Mouse (Mus musculus) forebrain, embryonic 16.5 days (tissue): ENCODE results near the gene Olfr339. TPM values are rescaled to one million over a fixed set of nuclear protein-coding genes. Genes with fewer than 3 reads are reported as not detected.
"Not testable (repeated sequence)": the region's sequence is repeated elsewhere in the genome, so short reads cannot be mapped to it uniquely, and the experiment has no call there.

Experiments used
- ATAC-seq: fragments of 200-750 bp; cut with Nextera tagmentation; 2 replicates; pipeline ENCODE4 v1.8.0; 2017; ENCODE audit warnings: mild to moderate bottlenecking, moderate library complexity
- H3K27ac ChIP-seq: fragments of 300-500 bp; sonication (generic); 2 replicates; pipeline ENCODE4 v1.5.1; 2014; ENCODE audit warnings: low read length, control low read depth
- H3K27me3 ChIP-seq: fragments of 300-500 bp; sonication (generic); replicated peaks from 2 replicates; pipeline ENCODE4 v1.6.1; 2014; ENCODE audit warnings: low read length; ENCODE audit not compliant: control insufficient read depth, insufficient read depth
- H3K36me3 ChIP-seq: fragments of 300-500 bp; sonication (generic); 2 replicates; pipeline ENCODE4 v1.6.1; 2014; ENCODE audit not compliant: control insufficient read depth, insufficient read depth
- H3K4me1 ChIP-seq: fragments of 300-500 bp; sonication (generic); replicated peaks from 2 replicates; pipeline ENCODE4 v1.6.1; 2014; ENCODE audit warnings: low read length; ENCODE audit not compliant: control insufficient read depth, insufficient read depth
- H3K4me2 ChIP-seq: fragments of 300-500 bp; sonication (generic); 2 replicates; pipeline ENCODE4 v1.6.1; 2014; ENCODE audit warnings: mild to moderate bottlenecking, low read length, control low read depth
- H3K4me3 ChIP-seq: fragments of 300-500 bp; sonication (generic); replicated peaks from 2 replicates; pipeline ENCODE4 v1.5.1; 2014; ENCODE audit warnings: mild to moderate bottlenecking, low read length, control low read depth
- H3K9ac ChIP-seq: fragments of 300-500 bp; sonication (generic); replicated peaks from 2 replicates; pipeline ENCODE4 v1.6.1; 2014; ENCODE audit warnings: low read depth, low read length, control low read depth
- H3K9me3 ChIP-seq: fragments of 300-500 bp; sonication (generic); 2 replicates; pipeline ENCODE4 v1.6.1; 2016; ENCODE audit warnings: low read length; ENCODE audit not compliant: control insufficient read depth
- WGBS: fragments of 180-500 bp; shearing (Covaris S2); extraction: QIAGEN DNeasy Blood & Tissue Kit; methylation state at CpG from one replicate; pipeline ENCODE4 v1.1.7; 2014; 5-methylcytosine and 5-hydroxymethylcytosine counted together
- polyA plus RNA-seq: library from polyadenylated mRNA; unstranded; fragments of >200 nt; fragmentation: Nextera tagmentation; extraction: Ambion mirVana; gene quantifications from 2 replicates; pipeline ENCODE4 v1.2.1, GENCODE M21; 2015

Olfr339 gene
- polyA plus RNA-seq, result not detected in 2 replicates

GRCm38 (mm10) chr2:36418647-36419046 is at the start of gene Olfr339:
Olfr339 (plus strand) TSS chr2:36418947.
- H3K9me3 ChIP-seq, result peaks cover 3% of the 10 kb centered on the region; the same call in 1 of the 2 replicates
- no peak within 1 kb of the TSS for H3K4me2 ChIP-seq
- no peak for ATAC-seq
- no peak within 1 kb of the TSS for H3K9ac ChIP-seq
- H3K27ac ChIP-seq, result no peak within 1 kb of the TSS
- WGBS, result 88% methylated on average over 3 of the region's 3 CpGs
- H3K4me1 ChIP-seq, result no peaks in the 10 kb centered on the region
- H3K27me3 ChIP-seq, result no peaks in the 10 kb centered on the region
- no peak within 1 kb of the TSS for H3K4me3 ChIP-seq
- H3K36me3 ChIP-seq, result no peaks in the 10 kb centered on the region

- Histone ChIP-seq H3K36me3 (no peaks in the 10 kb centered on the region), H3K27me3 (no peaks in the 10 kb centered on the region), H3K4me2 (no peak within 1 kb of the TSS), H3K4me1 (no peaks in the 10 kb centered on the region), H3K4me3 (no peak within 1 kb of the TSS), H3K9me3 (no peaks in the 10 kb centered on the region; the same call in 1 of the 2 replicates), H3K27ac (no peak within 1 kb of the TSS), H3K9ac (no peak within 1 kb of the TSS)
- no peak for ATAC-seq
Observed at GRCm38 (mm10) chr2:36373219-36373618, 45.5 kb upstream of the Olfr339 start, which contains the start of gene Olfr338. Olfr338 (plus strand) TSS chr2:36373519.

DNA sequence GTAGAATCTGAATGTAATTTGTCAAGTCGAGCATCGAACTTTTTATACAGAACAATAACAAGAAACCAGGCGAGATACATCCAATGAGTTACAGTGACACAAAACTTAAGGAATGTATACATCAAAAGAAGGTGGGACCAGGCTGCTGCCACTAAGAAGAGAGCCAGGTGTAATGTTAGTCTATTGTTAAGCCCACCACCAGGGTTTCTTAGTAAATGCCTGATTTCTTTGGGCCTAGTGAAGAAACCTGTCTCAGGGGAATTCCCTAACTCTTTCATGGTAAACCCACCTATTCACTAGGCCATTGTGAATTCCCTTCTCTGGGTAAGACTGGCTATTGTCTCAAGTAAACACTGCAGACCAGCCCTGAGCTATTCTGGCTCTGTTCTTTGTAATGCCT is 3.6 kb upstream of the Olfr339 start:
- ATAC-seq, H3K27me3 ChIP-seq, H3K27ac ChIP-seq, H3K4me2 ChIP-seq, H3K36me3 ChIP-seq, H3K9me3 ChIP-seq, H3K4me1 ChIP-seq, H3K4me3 ChIP-seq, H3K9ac ChIP-seq: not testable (repeated sequence)
- 90% methylated on average over 3 of the region's 3 CpGs for WGBS

DNA sequence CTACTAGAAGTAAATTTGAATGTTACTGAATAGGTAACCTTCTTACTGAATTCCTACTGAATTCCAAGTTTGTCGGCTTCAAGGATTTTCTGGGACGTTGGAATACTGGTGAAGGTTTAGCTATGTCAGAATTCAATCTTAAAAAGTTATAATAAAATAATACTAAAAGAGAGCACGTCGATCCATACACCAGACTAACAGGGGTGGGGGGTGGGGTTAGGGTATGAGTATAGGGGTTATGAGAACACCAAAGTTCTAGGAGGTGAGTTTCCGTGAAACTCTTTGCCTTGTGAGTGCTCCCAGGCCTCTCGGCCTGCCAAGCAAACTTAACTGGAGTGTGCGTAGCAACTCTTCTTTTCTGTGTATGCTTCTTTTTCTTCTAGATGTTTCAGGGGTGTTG is 3.2 kb upstream of the Olfr339 start:
- H3K27ac ChIP-seq, H3K4me1 ChIP-seq, H3K36me3 ChIP-seq, H3K9me3 ChIP-seq, H3K27me3 ChIP-seq, ATAC-seq, H3K4me2 ChIP-seq, H3K4me3 ChIP-seq, H3K9ac ChIP-seq: not testable (repeated sequence)
- WGBS, result 87% methylated on average over 7 of the region's 7 CpGs

- ATAC-seq, result no peak
- Histone ChIP-seq H3K4me2 (no peak within 1 kb of the TSS), H3K4me3 (no peak within 1 kb of the TSS), H3K9ac (no peak within 1 kb of the TSS), H3K9me3 (peaks cover 4% of the 10 kb centered on the region; the same call in 1 of the 2 replicates), H3K27ac (no peak within 1 kb of the TSS), H3K27me3 (no peaks in the 10 kb centered on the region), H3K36me3 (no peaks in the 10 kb centered on the region), H3K4me1 (no peaks in the 10 kb centered on the region)
- 73% methylated on average over 1 of the region's 1 CpGs for WGBS
Observed at GRCm38 (mm10) chr2:36452287-36452686, 33.5 kb downstream of the Olfr339 start, which contains the start of gene Olfr340. Olfr340 (plus strand) TSS chr2:36452587.

DNA sequence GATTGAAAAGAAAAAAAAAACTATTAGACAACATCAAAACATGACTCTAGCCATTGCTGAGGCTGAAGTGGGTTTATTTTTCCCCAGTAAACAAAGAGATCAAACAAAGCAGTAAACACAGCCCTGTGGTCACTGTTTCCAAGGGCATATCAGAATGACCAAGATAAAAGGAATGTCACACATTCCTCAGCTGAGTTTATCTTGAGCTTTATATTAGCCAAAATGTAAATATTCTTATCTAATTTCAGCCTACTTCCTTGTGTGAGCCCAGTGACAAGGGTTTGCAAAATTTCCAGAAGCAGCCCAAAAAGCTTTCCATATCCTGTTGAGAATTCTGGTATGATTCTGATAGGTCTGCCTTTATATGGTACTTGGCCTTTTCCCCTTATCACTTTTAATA is 54.9 kb downstream of the Olfr339 start:
- no peak overlapping the region for H3K9ac ChIP-seq
- no peak overlapping the region for H3K4me2 ChIP-seq
- H3K27ac ChIP-seq, result no peak overlapping the region
- ATAC-seq, result no peak
- H3K4me3 ChIP-seq, result no peak overlapping the region
- no peaks in the 10 kb centered on the region for H3K27me3 ChIP-seq
- H3K36me3 ChIP-seq, result no peaks in the 10 kb centered on the region
- peaks cover 2% of the 10 kb centered on the region; the same call in 1 of the 2 replicates for H3K9me3 ChIP-seq
- H3K4me1 ChIP-seq, result no peaks in the 10 kb centered on the region

Other genes with a start within 250 kb of the Olfr339 start
- gene Ptgs1, start 188.5 kb upstream of the Olfr339 start, polyA plus RNA-seq, result 3.5 and 5.0 TPM in 2 replicates
- gene Olfr338, start 45.4 kb upstream of the Olfr339 start, polyA plus RNA-seq, result 0.04 TPM in 1 of 2 replicates, not detected in the other
- not detected in 2 replicates for gene Olfr340, start 33.6 kb downstream of the Olfr339 start, polyA plus RNA-seq
- gene Olfr341, start 63.5 kb downstream of the Olfr339 start, polyA plus RNA-seq, result not detected in 2 replicates
- gene Olfr342, start 106.1 kb downstream of the Olfr339 start, polyA plus RNA-seq, result not detected in 2 replicates
- gene Olfr344, start 147.7 kb downstream of the Olfr339 start, polyA plus RNA-seq, result not detected in 2 replicates
- gene Olfr345, start 221.1 kb downstream of the Olfr339 start, polyA plus RNA-seq, result not detected in 2 replicates